Mouse (Mus musculus): ENCODE measurements around the gene Pdzk1.

Pdzk1 gene

GRCm38 (mm10) chr3:96902336-96902999 lies 73.4 kb downstream of the Pdzk1 start:
- no peak for DNase-seq

DNA sequence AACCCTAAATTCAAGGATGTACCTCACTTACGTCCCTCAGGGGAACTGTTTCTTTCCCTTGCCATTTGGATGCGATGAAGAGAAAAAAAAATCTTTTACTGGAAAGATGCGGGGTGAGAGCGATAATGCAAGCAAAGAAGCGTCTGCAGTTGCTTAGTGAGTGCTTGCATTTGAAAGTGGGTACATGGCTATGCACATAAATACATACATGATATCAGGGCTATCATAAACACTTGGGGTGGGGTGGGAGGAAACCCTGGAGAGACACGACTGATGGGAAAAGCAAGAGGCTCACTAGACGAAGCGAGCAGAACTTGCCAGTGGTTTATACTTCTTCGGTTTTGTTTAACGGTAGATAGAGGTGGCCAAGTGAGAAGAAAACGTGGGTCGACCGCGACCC lies 75.3 kb downstream of the Pdzk1 start, which contains the start of gene Gja5:
TSS of gene Gja5 (plus strand) at position 301 of the 400 bp plus-strand sequence.
- DNase-seq: no peak

GRCm38 (mm10) chr3:96904851-96905541 lies 75.9 kb downstream of the Pdzk1 start, which contains the start of gene Gpr89:
TSS of gene Gpr89 (minus strand) at chr3:96905346.
- peak; percentile 98 for DNase-seq

DNA sequence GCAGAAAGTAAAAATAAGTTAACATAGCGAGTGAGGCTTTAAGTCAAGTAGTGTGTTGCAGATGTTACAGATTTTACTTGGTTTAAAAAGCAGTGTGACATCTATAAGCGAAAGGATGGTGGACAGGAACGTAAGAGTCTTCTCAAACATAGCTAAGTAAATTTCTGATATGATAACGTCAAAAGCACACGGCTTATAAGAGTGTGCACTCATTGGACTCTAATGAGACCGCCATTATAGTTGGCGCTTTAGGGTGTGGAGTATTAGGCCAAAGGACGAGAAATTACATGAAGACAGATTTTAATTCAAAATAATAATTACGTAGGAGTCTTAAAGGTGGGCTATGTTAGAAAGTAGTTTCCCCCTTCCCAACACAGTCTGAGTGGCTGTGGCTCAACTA lies 76.5 kb downstream of the Pdzk1 start:
- no peak for DNase-seq

Data from cerebellum, postnatal 10 days (tissue).